Mouse (Mus musculus): ENCODE data around the gene Trim27. TPM values are rescaled to one million over a fixed set of nuclear protein-coding genes. Genes with fewer than 3 reads are reported as not detected.

Gene Trim27
- total RNA-seq, 2 experiments from 2014 or later: 37.3 to 41.1 TPM

GRCm38 (mm10) chr13:21221656-21222462, 42.6 kb downstream of the Trim27 start:
- DNase-seq: no peak

GRCm38 (mm10) chr13:21222463-21223022, 43.3 kb downstream of the Trim27 start:
- peak; percentile 90 to 92 for DNase-seq

- DNase-seq: no peak
These were observed 44.0 kb downstream of the Trim27 start for GRCm38 (mm10) chr13:21223242-21223655.

- no peak for DNase-seq
These were observed 45.1 kb downstream of the Trim27 start for GRCm38 (mm10) chr13:21224376-21224775.

- DNase-seq: no peak
These were observed 46.0 kb downstream of the Trim27 start for GRCm38 (mm10) chr13:21225206-21225605.

GRCm38 (mm10) chr13:21226031-21226430, 46.8 kb downstream of the Trim27 start:
- no peak for DNase-seq

- DNase-seq: peak; percentile 82 to 87
These were observed 54.8 kb downstream of the Trim27 start for GRCm38 (mm10) chr13:21233732-21234705.

- DNase-seq: no peak
These were observed 57.5 kb downstream of the Trim27 start for GRCm38 (mm10) chr13:21236714-21237113.

- no peak for DNase-seq
These were observed 57.9 kb downstream of the Trim27 start for GRCm38 (mm10) chr13:21237161-21237560.

- peak in 1 of 2 experiments; percentile 42 for DNase-seq
These were observed 61.5 kb downstream of the Trim27 start for GRCm38 (mm10) chr13:21240788-21241187.

- no peak for DNase-seq
These were observed 63.3 kb downstream of the Trim27 start for GRCm38 (mm10) chr13:21242408-21243125.

GRCm38 (mm10) chr13:21243196-21243595, 64.0 kb downstream of the Trim27 start:
- DNase-seq: no peak

GRCm38 (mm10) chr13:21244089-21244488, 64.8 kb downstream of the Trim27 start:
- DNase-seq: no peak

Other genes starting within 250 kb of the Trim27 start
- not detected for gene Olfr1370, start 104.5 kb upstream of the Trim27 start, total RNA-seq (2021)
- not detected for gene Olfr1369-ps1, start 68.0 kb upstream of the Trim27 start, total RNA-seq (2021)
- gene Olfr263, start 49.8 kb upstream of the Trim27 start, total RNA-seq (2021): not detected
- gene Olfr1368, start 33.6 kb upstream of the Trim27 start, total RNA-seq (2021): not detected
- not detected for gene Gpx5, start 113.3 kb downstream of the Trim27 start, total RNA-seq (2021)
- not detected for gene Gpx6, start 132.7 kb downstream of the Trim27 start, total RNA-seq (2021)
- gene Olfr1367, start 167.5 kb downstream of the Trim27 start, total RNA-seq (2021): not detected
- 1 to 10 TPM; 8.4 to 9.9 TPM for gene Zscan12, start 183.4 kb downstream of the Trim27 start, total RNA-seq (2021)
- gene Zkscan3, start 223.3 kb downstream of the Trim27 start, total RNA-seq (2021): 10 to 100 TPM; 39.7 to 46.2 TPM

Measured in layer of hippocampus, postnatal 36 days (tissue).